Mouse (Mus musculus): ENCODE data around the gene Wscd2. TPM values are rescaled to one million over a fixed set of nuclear protein-coding genes. Genes with fewer than 3 reads are reported as not detected.

The Wscd2 gene
- polyA plus RNA-seq, 1 experiment from 2014 or later = 7.6 TPM

DNA sequence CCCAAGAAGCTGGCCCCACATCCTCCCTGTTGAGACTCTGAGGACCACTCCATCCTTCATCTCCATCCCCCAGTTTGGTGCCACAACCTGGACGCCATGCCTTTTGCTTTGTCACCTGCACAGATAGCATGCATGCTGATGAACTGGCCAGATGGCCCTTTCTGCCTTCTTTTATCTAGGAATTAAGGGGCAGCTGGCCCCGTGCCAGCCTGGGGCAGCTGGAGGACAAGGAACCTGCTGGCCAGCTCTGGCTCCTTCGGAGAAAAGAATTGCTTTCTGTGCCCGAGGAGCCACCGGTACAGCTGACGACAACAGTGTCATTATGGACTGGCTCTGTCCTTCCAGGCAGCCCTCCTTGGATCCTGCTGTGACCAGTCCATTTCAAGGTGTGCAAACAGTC lies 32.9 kb upstream of the Wscd2 start:
- Histone ChIP-seq H3K4me2 (ENCODE audit: low read depth, low read length, severe bottlenecking) (no peak overlapping the region), H3K4me1 (replicated peaks; ENCODE audit: control insufficient read depth, insufficient read depth, low read length) (peaks cover 13% of the 10 kb centered on the region; the same call in 1 of the 2 replicates), H3K9ac (ENCODE audit: low read length) (no peak overlapping the region), H3K27ac (ENCODE audit: low read depth, low read length) (no peak overlapping the region), H3K4me3 (ENCODE audit: low read depth, low read length) (no peak overlapping the region), H3K9me3 (ENCODE audit: control insufficient read depth, low read length) (no peaks in the 10 kb centered on the region), H3K36me3 (ENCODE audit: control insufficient read depth, insufficient read depth, low read length) (no peaks in the 10 kb centered on the region), H3K27me3 (ENCODE audit: control insufficient read depth, insufficient read depth, low read length) (peaks cover 2% of the 10 kb centered on the region; the same call in 1 of the 2 replicates)
- WGBS = 71% methylated on average over 6 of the region's 6 CpGs
- ATAC-seq (replicated peaks; ENCODE audit: low FRiP score) = no peak
- no peak for DNase-seq (ENCODE audit: low spot score)

DNA sequence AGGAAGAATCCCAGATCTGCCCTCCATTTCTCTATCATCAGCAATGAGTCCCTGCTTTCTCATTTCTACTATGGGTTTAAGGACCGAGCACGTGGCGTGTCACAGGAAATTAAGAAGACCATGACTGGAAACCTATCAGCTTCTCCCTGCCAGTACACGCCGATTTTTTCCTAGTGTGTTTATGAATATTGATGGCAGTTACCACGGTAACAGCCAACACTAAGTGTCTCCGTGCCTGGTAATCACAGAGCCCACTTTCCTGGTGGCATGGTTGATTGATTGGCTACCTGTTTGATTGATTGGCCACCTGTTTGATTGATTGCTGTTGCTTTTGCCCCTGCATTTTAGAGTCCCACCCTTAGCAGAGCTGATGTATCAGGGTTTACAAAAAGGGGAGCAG lies 30.2 kb upstream of the Wscd2 start:
- Histone ChIP-seq H3K4me2 (ENCODE audit: low read depth, low read length, severe bottlenecking) (no peak overlapping the region), H3K36me3 (ENCODE audit: control insufficient read depth, insufficient read depth, low read length) (no peaks in the 10 kb centered on the region), H3K27ac (ENCODE audit: low read depth, low read length) (no peak overlapping the region), H3K9me3 (ENCODE audit: control insufficient read depth, low read length) (no peaks in the 10 kb centered on the region), H3K4me1 (replicated peaks; ENCODE audit: control insufficient read depth, insufficient read depth, low read length) (peaks cover 8% of the 10 kb centered on the region; the same call in 1 of the 2 replicates), H3K27me3 (ENCODE audit: control insufficient read depth, insufficient read depth, low read length) (peaks cover 5% of the 10 kb centered on the region; the same call in 1 of the 2 replicates), H3K9ac (ENCODE audit: low read length) (no peak overlapping the region), H3K4me3 (ENCODE audit: low read depth, low read length) (no peak overlapping the region)
- no peak for DNase-seq (ENCODE audit: low spot score)
- 85% methylated on average over 7 of the region's 7 CpGs for whole genome bisulfite sequencing
- ATAC-seq (replicated peaks; ENCODE audit: low FRiP score) = no peak

- no peak for DNase-seq (ENCODE audit: low spot score)
- Histone ChIP-seq H3K27ac (ENCODE audit: low read depth, low read length) (no peak overlapping the region), H3K4me1 (replicated peaks; ENCODE audit: control insufficient read depth, insufficient read depth, low read length) (peaks cover 9% of the 10 kb centered on the region; the same call in 1 of the 2 replicates), H3K4me3 (ENCODE audit: low read depth, low read length) (peak overlapping the region; percentile 12), H3K9ac (ENCODE audit: low read length) (peak overlapping the region; percentile 35; the same call in 1 of the 2 replicates), H3K4me2 (ENCODE audit: low read depth, low read length, severe bottlenecking) (peak overlapping the region; percentile 48), H3K36me3 (ENCODE audit: control insufficient read depth, insufficient read depth, low read length) (no peaks in the 10 kb centered on the region), H3K27me3 (ENCODE audit: control insufficient read depth, insufficient read depth, low read length) (peaks cover 5% of the 10 kb centered on the region; the same call in 1 of the 2 replicates), H3K9me3 (ENCODE audit: control insufficient read depth, low read length) (no peaks in the 10 kb centered on the region)
- no peak for ATAC-seq (replicated peaks; ENCODE audit: low FRiP score)
- WGBS = 19% methylated on average over 16 of the region's 16 CpGs
Measured at GRCm38 (mm10) chr5:113461582-113461981, 28.6 kb upstream of the Wscd2 start.

DNA sequence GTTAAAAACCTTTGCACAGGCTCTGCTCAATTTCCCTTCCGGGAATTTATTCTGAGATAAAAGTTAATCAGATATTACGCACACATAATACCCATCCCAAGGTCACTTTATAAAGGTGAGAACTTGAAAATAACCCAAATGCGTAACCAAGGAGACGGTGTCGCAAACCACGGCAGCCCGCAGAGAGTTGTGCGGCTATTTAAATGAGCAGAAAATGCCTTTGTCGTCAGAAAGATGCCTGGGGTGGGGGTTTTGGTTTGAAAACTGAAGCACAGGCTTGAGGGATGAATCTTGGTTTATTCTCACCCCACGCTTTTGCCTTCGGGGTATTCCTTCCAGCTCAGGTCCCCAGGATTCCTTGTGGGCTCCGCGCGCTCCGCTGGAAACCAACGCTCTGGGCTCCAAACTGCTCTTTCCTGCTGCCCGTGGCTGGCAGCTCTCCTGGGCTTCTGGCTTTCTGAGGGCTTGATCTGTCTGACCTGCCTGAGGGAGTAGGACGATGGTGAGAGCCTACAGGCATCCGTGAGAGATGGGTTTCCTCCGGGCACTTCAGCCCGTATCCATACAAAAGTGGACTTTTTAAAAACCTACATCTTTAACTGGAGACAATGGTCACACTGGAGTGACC lies 28.0 kb upstream of the Wscd2 start:
- Histone ChIP-seq H3K9me3 (ENCODE audit: control insufficient read depth, low read length) (no peaks in the 10 kb centered on the region), H3K4me1 (replicated peaks; ENCODE audit: control insufficient read depth, insufficient read depth, low read length) (peaks cover 12% of the 10 kb centered on the region; the same call in 1 of the 2 replicates), H3K27ac (ENCODE audit: low read depth, low read length) (no peak overlapping the region), H3K27me3 (ENCODE audit: control insufficient read depth, insufficient read depth, low read length) (peaks cover 5% of the 10 kb centered on the region; the same call in 1 of the 2 replicates), H3K9ac (ENCODE audit: low read length) (0 out of 2 replicates have a peak overlapping the region, but pooled peaks have one; percentile 35), H3K4me3 (ENCODE audit: low read depth, low read length) (peak overlapping the region; percentile 12), H3K4me2 (ENCODE audit: low read depth, low read length, severe bottlenecking) (peak overlapping the region; percentile 48), H3K36me3 (ENCODE audit: control insufficient read depth, insufficient read depth, low read length) (no peaks in the 10 kb centered on the region)
- ATAC-seq (replicated peaks; ENCODE audit: low FRiP score) (0 out of 2 replicates have a peak, but pooled peaks have one; percentile 10), DNase-seq (ENCODE audit: low spot score) (no peak)
- 23% methylated on average over 21 of the region's 21 CpGs for WGBS

DNA sequence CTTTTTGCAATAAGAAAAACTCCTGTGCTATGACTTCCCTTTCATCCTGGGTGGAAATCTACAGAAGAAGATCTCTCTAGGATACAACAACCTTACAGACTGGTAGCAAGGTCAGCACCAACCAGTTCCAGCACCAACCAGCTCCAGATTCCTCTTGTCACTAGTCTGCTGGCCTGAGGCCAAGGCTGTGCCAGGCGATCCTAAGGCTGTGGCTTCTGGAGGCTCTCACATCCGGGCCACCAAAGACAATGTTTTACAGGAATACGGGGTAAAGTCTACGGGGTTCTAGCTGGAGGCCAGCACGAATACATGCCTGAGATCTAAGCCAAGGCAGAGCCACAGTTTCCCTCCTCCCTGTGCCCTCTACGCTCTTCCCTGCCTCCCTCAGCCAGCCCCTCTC lies 25.4 kb upstream of the Wscd2 start:
- H3K4me3 ChIP-seq (ENCODE audit: low read depth, low read length) = no peak overlapping the region
- peaks cover 5% of the 10 kb centered on the region; the same call in 1 of the 2 replicates for H3K27me3 ChIP-seq (ENCODE audit: control insufficient read depth, insufficient read depth, low read length)
- H3K4me2 ChIP-seq (ENCODE audit: low read depth, low read length, severe bottlenecking) = no peak overlapping the region
- H3K27ac ChIP-seq (ENCODE audit: low read depth, low read length) = no peak overlapping the region
- 88% methylated on average over 6 of the region's 6 CpGs for WGBS
- DNase-seq (ENCODE audit: low spot score) = no peak
- no peaks in the 10 kb centered on the region for H3K9me3 ChIP-seq (ENCODE audit: control insufficient read depth, low read length)
- H3K9ac ChIP-seq (ENCODE audit: low read length) = no peak overlapping the region
- no peaks in the 10 kb centered on the region for H3K36me3 ChIP-seq (ENCODE audit: control insufficient read depth, insufficient read depth, low read length)
- ATAC-seq (replicated peaks; ENCODE audit: low FRiP score) = no peak
- H3K4me1 ChIP-seq (replicated peaks; ENCODE audit: control insufficient read depth, insufficient read depth, low read length) = peaks cover 24% of the 10 kb centered on the region; the same call in 1 of the 2 replicates

DNA sequence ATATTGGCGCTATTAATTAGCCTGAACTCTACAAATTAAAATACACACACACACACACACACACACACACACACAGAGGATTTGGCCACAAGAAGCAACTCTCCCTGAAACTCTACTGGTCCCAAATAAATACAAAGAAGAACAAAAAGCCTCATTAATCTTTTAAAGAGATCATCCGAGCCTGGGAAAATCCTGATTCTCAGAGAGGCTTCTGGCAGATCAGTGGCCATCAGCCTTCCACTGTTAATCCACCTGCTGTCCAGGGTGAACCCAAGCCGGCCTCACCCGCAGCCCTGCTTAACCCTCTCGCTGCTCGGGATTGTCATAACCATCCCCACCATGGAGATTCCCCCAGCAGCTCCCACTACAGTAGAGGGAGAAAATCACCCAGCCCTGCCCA lies 23.6 kb upstream of the Wscd2 start:
- Histone ChIP-seq H3K9me3 (ENCODE audit: control insufficient read depth, low read length) (no peaks in the 10 kb centered on the region), H3K4me2 (ENCODE audit: low read depth, low read length, severe bottlenecking) (no peak overlapping the region), H3K36me3 (ENCODE audit: control insufficient read depth, insufficient read depth, low read length) (no peaks in the 10 kb centered on the region), H3K27me3 (ENCODE audit: control insufficient read depth, insufficient read depth, low read length) (peaks cover 5% of the 10 kb centered on the region; the same call in 1 of the 2 replicates), H3K9ac (ENCODE audit: low read length) (no peak overlapping the region), H3K4me1 (replicated peaks; ENCODE audit: control insufficient read depth, insufficient read depth, low read length) (peaks cover 22% of the 10 kb centered on the region; the same call in 1 of the 2 replicates), H3K27ac (ENCODE audit: low read depth, low read length) (no peak overlapping the region), H3K4me3 (ENCODE audit: low read depth, low read length) (no peak overlapping the region)
- ATAC-seq (replicated peaks; ENCODE audit: low FRiP score) (no peak), DNase-seq (ENCODE audit: low spot score) (no peak)
- 25% methylated on average over 6 of the region's 6 CpGs for WGBS

- Histone ChIP-seq H3K4me1 (replicated peaks; ENCODE audit: control insufficient read depth, insufficient read depth, low read length) (peaks cover 21% of the 10 kb centered on the region; the same call in 1 of the 2 replicates), H3K4me2 (ENCODE audit: low read depth, low read length, severe bottlenecking) (no peak overlapping the region), H3K27me3 (ENCODE audit: control insufficient read depth, insufficient read depth, low read length) (peaks cover 3% of the 10 kb centered on the region; the same call in 1 of the 2 replicates), H3K36me3 (ENCODE audit: control insufficient read depth, insufficient read depth, low read length) (no peaks in the 10 kb centered on the region), H3K4me3 (ENCODE audit: low read depth, low read length) (no peak overlapping the region), H3K9ac (ENCODE audit: low read length) (no peak overlapping the region), H3K27ac (ENCODE audit: low read depth, low read length) (no peak overlapping the region), H3K9me3 (ENCODE audit: control insufficient read depth, low read length) (no peaks in the 10 kb centered on the region)
- ATAC-seq (replicated peaks; ENCODE audit: low FRiP score) (no peak), DNase-seq (ENCODE audit: low spot score) (no peak)
- WGBS = 22% methylated on average over 4 of the region's 4 CpGs
Measured at GRCm38 (mm10) chr5:113467072-113467471, 23.1 kb upstream of the Wscd2 start.

DNA sequence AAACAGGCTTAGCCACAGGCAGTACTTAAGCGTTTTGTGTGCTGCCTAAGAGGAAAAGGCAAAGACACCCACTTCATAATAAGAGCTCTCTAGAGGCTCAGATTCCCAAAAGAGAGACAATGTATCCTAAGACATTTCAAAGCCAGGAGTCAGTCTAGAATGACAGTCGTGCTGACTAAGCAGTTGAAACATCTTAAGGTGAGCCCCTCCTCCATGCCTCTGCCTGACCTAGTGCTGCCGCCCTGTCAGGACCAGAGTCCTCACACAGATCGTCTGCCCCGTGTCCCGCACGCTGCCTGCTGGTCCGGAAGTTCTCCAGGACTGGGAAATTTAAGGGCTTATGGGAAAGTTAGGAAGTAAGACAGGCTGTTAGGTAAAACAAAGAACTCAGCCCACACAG lies 22.4 kb upstream of the Wscd2 start:
- peaks cover 16% of the 10 kb centered on the region; the same call in 1 of the 2 replicates for H3K4me1 ChIP-seq (replicated peaks; ENCODE audit: control insufficient read depth, insufficient read depth, low read length)
- WGBS = under 1% methylated on average over 8 of the region's 8 CpGs
- DNase-seq (ENCODE audit: low spot score) (no peak), ATAC-seq (replicated peaks; ENCODE audit: low FRiP score) (no peak)
- H3K27me3 ChIP-seq (ENCODE audit: control insufficient read depth, insufficient read depth, low read length) = no peaks in the 10 kb centered on the region; the same call in 1 of the 2 replicates
- no peaks in the 10 kb centered on the region for H3K36me3 ChIP-seq (ENCODE audit: control insufficient read depth, insufficient read depth, low read length)
- no peak overlapping the region; the same call in 1 of the 2 replicates for H3K9ac ChIP-seq (ENCODE audit: low read length)
- H3K27ac ChIP-seq (ENCODE audit: low read depth, low read length) = no peak overlapping the region
- peak overlapping the region; percentile 24; the same call in 1 of the 2 replicates for H3K4me2 ChIP-seq (ENCODE audit: low read depth, low read length, severe bottlenecking)
- no peaks in the 10 kb centered on the region for H3K9me3 ChIP-seq (ENCODE audit: control insufficient read depth, low read length)
- no peak overlapping the region for H3K4me3 ChIP-seq (ENCODE audit: low read depth, low read length)

Measured in forebrain, embryonic 11.5 days (tissue).